Mouse (Mus musculus) adrenal gland, adult 8-10 months (tissue): ENCODE data around the gene Phka2. TPM values are rescaled to one million over a fixed set of nuclear protein-coding genes. Genes with fewer than 3 reads are reported as not detected.

Experiments
- DNase-seq: peaks from one replicate; pipeline ENCODE4 v3.0.0; 2022
- total RNA-seq, 4 experiments: library from RNA; stranded (reverse); gene quantifications; 2 replicates each; pipeline ENCODE4 v1.2.4; 2022

Phka2 gene
- total RNA-seq, 4 experiments from 2014 or later = 32.4 to 43.4 (median 37.9) TPM

DNA sequence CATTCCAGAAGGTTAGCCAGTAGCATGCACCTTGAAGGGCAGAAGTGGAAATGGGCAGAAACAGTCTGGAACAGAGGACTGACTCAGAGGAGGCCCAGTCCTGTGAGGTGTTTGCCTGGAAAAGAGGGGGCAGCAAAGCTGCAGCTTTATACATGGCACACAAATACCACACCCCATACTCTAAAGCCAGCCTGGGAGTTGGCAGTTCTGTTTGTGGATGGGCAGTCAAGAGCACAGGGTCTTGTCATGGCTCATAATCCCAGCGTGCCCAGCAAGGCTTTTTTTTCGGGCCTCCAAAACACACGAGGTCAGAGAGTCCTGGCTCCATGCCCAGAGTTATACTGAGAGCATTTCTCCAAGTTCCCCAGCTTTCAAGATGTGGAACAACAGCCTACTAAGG lies 99.1 kb downstream of the Phka2 start:
- peak; percentile 26 for DNase-seq

DNA sequence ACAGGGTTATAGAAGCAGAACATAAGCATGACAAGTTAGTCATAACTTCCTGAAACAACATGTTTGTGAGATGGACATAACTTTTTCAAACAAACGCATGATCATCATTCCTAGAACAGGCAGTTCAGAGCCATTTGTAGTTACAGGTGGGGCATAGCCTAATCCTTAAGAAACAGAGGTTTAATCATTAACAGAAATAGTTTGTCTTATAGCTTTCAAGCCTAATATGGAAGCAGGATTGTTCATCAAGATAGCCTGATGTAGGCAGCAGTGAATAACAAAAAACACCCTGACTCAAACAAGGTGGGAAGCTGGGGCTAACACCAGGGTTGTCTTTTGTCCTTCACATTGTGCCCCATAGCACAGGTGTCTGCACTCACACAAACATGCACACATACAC lies 100.8 kb downstream of the Phka2 start:
- DNase-seq = no peak

DNA sequence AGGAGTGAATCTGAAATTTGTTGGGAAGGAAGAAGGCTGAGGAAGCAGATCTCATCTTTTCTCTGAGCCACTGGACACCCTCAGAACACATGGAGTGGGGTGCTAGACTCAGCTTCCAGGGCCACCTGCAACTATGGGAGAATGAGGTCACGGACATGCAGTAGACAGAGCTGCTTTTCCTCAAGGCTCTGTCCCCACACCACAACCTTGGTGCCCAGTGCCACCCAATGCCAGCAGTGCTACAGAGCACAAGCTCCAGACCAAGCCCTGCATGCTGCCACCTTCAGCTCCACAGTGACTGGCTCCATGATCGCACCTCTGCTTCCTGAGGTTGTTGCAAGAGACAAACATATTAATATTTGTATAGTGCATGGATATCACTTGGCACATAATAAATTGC lies 101.3 kb downstream of the Phka2 start:
- peak; percentile 71 for DNase-seq

DNA sequence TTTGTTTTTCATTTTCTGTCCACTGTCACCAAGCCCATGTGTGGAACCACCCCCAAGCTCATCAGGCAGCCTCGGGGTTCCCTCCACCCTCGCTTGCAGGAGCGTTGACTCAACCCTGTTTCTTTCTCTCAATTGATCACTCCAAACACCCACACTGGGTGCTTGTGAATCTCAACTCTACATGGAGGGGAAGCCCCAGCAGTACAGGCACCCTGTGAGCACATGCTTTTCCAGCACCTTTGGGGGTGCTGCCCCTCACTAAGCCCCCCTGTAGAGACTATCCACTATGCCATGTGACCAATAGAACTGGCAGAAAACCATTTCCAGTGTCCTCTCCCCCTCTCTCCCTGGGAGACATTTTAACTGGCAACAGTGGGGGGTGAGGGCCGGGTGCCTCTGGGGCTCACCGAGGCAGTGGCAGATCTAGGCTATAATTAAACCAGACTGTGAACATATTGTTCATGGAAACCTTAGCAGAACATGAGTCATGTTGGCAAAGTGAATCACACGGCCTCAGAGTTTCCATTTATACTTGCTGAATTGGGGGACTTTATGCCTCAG lies 102.1 kb downstream of the Phka2 start:
- DNase-seq = no peak

DNA sequence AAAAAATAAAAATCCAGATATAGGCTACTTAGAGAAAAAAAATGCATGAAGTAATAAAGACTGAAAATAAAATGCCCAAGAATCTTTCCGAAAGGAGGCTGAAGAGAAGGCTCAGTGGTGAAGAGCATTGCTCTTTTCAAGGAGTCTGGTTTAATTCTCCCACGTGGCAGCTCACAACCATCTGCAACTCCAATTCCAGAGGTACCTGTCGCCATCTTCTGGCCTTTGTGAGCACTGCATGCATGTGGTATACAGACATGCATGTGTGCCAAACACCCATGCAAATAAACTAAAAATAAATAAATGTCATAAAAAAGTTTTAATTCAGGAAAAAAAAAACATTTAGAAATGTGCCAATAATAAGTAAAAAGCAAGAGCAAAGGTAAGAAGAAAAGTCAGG lies 107.9 kb downstream of the Phka2 start:
- DNase-seq = no peak

DNA sequence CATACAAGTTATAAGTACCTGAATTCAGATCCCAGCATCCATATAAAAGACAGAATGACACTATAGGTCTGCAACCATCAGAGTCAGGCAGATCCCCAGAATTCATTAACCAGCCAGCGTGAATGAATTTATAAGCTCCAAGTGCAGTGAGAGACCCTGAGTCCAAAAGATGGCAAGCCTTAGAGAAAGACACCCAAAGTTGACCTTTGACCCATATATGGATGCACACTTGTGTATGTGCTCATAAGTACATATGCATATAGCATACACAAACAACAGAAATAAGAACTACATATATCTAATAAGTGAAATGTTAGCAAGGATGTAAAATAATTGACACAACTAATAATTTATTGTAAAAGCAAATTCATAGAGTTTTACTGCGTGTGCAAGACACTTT lies 108.5 kb downstream of the Phka2 start:
- DNase-seq = no peak

DNA sequence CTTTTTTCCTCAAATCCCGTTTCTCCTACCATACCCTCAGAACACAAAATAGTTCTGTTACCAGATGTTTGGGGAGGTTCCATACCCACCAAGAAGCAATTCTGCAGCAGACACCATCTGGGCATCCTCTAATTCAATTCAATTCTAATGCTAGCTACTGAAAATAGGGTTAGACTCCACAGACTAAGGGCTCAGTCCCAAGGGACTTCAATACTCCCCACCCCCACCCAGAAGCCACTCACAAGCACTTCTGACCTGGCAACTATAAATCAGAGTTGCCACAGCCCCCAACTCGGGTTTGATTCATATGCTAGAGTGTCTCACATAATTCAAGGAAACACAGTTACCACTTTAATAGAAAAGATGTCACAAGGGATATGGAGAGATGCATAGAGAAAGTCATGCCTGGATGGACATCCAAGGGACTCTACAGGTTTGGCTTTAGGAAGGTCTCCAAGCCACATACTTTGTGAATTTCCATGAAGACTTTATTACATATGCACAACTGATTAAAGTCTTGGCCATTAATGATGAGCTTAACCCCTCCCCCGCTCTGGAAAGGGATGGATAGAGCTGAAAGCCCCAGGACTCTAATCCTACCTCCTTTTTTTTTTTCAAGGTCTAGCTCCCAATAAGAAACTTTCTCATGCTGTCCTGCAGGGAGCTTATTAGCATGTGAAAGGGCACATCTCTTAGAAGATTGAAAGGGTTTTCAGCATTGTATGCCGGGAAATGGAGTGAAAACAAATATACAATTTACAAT lies 109.1 kb downstream of the Phka2 start:
- DNase-seq = no peak

Other genes starting within 250 kb of the Phka2 start
- gene Adgrg2, start 111.5 kb upstream of the Phka2 start, total RNA-seq = 1 to 10 TPM; 3.4 to 8.0 (median 3.9) TPM
- gene Ppef1, start 233.6 kb downstream of the Phka2 start, total RNA-seq = under 1 TPM in 3 of 4 experiments, not detected in 1; 0.11 to 0.23 (median 0.21) TPM